Mouse (Mus musculus) CD8-positive naive resting alpha-beta T cell, adult 2 months (primary cell): ENCODE results near the gene Plekhg2.

ENCODE experiments used
- DNase-seq, 2 experiments: peaks; one replicate each; pipeline ENCODE4 v3.0.0; 2022; ENCODE audit warnings: low read depth in 2 of 2, low spot score in 2 of 2

The Plekhg2 gene

DNA sequence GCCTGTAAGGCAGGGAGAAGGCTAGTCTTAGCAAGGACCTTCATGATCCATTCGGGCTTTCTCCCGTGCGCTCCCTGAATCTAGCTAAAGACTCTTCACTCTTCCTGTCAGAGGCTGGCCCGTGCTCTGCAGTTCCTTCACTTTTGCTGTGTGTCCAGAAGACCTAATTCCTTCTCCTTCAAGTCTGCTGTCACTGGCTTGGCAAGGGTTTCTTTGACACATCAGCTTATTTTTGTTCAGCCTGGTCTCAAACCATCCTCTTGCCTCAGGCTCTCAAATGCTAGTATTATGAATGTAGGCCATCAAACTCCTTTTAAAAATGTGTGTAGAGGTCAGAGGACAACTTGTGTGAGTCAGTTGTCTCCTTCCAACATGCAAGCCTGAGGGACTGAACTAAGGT is 11.2 kb upstream of the Plekhg2 start:
- DNase-seq = no peak

DNA sequence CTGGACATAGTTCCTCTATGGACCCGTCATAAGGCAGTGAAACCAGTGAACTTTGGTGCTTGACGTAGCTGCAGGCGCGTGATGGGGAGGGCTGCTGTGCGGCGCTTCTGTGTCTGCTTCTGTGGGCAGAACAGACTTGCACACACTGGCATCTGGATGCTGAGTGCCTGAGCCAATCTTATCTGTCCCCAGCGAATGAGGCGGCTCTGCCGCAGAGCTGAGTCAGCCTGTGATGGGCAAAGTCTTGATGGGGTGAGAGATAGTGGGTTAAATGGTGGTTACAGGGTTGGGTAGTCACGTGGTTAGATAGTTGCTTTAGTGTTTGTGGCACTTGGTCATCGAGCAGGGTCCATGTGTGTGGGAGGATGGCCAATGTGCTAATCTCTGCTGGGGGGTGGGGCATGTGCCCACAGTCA is 10.6 kb upstream of the Plekhg2 start:
- peak; percentile 66 to 74 for DNase-seq

- DNase-seq = no peak
Measured at GRCm38 (mm10) chr7:28382347-28382951, 10.1 kb upstream of the Plekhg2 start.

DNA sequence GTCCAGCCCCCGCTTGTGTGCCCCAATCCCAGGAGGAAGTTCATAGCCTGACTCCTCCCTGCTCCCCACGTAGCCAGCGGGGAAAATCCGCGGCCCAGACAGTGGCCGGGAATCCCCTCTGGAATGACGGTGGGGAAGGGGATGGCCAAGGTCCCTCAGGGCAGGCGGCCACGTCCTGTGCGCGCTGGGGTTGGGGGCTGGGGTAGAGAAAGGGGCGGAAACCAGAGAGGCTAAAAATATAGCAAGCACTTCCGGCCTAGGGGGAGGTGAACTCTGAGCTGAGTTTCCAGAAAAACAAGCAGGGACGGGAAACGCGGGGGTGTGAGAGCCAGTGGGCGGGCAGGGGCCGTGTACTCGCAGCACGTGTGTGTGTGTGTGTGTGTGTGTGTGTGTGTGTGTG is 9.5 kb upstream of the Plekhg2 start:
- peak; percentile 91 for DNase-seq

GRCm38 (mm10) chr7:28381017-28381790 is 8.8 kb upstream of the Plekhg2 start:
- DNase-seq = peak; percentile 78 to 84

- peak in 1 of 2 experiments; percentile 8 for DNase-seq
Measured at GRCm38 (mm10) chr7:28380237-28381016, 8.0 kb upstream of the Plekhg2 start, which contains the start of gene Zfp36. Gene Zfp36, minus strand, starts transcription at chr7:28380253.

DNA sequence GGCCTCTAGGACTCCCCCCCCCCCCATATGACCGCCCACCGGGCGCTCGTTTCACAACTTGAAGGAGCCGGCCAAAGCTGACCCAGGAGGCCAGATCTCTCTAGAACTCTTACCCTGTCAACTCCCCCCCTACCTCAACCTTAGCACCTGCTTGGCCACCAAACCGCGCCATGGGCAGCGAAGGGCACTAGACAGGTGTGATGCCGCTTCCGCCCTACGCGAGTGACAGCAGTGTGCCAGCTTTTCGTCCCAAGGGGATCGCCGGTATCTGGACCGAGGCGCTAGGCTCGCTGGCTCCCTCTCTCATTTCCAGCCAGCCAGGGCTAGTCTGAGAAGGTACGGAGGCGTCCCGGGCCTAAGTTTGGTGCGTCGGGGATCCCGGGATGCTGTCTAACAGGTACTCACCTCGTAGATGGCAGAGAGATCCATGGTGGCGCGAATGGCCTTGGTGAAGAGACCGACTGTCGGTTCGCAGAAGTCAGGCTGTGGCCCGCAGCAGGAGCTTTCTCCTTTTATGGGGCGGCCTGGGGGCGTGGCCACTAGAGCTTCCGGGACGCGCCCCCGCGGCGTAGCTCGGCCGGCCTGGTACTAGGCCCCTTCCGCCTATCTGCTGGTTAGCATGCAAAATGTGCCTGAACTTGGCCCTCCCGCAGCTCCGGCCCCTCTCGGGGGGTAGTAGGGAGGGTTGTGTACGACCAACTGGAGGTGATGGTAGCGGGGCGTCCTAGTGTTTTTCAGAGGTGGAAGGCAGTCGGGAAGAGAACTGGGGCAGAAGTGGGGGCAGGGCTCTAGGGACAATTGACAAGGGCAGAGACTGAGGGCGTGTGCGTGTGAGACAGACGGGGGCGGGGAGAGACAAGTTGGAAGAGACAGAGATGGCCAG is 6.6 kb upstream of the Plekhg2 start:
- DNase-seq = peak; percentile 90 to 92

DNA sequence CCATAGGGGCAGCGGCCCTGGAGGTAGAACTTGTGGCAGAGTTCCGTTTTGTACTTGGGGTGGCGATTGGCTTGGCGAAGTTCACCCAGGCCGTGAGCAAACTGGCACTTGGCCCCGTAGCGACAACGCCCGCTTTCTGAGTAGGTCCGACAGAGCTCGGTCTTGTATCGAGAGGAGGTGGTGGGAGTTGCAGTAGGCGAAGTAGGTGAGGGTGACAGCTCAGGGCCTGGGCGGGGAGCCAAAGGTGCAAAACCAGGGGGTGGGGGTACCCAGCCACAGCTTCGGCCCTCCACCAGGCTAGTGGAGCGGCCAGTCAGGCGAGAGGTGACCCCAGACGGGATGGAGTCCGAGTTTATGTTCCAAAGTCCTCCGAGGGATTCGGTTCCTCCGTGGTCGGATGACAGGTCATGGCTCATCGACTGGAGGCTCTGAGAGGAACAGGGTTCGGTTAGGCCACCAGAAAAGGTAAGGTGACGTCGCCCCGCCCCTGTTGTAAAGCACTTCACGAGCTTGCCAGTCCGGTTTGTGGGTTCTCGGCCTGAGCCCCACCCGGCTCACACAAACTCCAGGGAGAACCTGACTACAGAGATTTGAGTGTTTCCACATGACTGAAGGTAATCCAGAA is 5.8 kb upstream of the Plekhg2 start:
- DNase-seq = peak in 1 of 2 experiments; percentile 40

DNA sequence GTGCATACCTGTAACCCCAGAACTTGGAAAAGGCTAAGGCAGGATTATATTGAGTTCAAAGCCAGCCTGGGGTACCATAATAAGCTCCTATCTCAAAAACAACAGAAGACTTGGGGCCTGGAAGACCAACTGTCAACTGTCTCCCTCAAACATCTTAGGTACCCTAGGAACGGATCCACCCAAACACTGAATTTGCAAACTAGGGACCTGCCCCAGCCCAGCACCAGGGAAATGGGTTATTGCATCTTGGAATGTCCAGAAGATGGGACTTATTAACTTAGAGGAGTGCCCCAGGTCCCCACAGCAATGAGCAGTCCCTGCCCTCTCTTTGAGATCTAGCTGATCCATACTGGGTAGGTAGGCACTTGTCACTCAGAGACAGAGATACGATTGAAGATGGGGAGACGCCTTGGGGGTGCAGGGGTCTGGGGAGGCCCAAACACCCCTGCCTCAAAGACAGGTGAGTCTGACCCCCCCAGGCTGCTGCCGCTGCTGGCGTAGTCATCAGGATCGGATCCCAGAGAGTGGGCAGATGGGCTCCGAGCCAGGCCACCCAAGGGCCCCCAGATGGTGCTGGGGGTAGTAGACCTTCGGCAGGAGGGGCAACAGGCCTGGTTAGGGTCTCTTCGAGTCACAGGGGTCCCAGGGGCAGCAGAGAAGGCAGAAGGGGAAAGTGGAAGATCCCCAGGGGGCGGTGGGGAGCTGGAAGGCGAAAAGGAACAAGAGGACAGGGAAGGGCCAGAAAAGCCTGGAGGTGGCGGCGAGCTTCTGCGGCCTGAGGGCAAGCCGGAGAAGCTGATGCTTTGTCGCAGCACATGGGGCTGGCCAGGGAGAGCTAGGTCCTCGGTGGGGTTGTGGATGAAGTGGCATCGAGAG is 5.0 kb upstream of the Plekhg2 start:
- peak in 1 of 2 experiments; percentile 24 for DNase-seq

DNA sequence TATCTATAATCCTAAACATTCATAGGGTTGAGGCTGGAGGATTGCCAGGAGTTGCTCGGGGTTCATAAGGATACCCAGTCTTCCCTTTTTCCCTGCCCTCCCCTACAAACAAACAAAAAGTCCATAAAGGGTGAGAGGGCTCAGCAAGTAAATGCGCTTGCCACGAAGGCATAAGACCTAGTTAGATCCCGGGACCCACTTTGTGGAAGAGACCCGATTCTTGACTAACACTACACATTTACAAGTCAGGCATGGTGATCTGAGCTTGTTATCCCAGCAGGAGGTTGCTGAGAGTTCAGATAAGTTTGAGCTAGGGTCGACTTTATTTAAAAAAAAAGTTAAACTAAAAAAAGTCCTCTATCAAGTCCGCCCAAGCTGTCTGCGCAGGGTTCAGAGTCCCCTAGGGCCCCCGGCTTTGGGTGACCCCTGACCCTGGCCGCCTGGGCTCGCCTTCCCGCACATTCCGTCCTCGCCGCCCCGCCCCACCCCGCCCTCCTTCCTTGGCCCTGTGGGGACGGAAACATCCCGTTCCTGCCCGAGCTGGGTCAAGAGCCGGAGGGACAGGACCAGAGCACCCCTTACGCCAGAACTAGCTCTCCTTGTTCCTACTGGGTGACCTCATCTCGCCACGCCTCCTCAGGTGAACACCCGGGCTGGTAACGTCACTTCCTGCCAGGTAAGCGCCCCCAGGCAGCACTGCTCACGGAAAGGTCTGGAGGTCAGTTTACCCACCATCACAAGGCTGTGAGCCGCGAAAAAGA is 3.8 kb upstream of the Plekhg2 start:
- DNase-seq = peak; percentile 56 to 59

DNA sequence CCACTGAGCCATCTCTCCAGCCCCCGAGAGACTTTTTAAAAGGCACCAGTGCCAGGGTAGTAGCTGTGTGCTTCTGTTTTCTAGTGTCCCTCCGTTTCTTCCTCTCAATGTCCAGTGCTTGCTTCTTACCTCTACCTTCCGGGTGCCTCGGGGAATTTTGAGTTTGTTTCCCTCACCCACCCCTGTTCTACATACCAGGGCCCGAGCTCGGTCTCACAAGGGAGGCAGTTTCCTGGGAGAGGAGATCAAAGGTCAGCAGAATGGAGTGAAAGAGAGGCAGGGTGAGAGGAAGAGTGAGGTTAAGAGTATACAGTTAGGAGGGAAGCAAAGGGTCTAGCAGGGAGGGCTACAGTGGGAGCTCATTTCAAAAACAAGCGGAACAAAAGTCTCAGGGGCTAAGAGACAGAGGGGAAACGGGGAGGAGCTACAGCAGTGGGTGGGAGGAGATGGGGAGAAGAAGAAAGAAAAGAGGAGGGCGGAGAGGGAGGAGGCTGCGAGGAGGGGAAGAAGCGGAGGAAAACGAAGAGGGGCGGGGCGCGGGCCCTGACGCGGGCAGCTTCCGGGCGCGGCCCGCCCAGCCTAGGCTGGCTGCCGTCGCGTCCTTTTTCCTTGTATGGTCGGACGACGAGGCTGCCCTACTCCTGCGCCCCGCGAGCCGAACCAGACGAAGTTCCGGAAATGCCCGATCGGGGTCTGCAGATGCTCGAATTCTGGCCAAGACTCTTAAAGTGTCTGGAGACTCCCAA is 3.0 kb upstream of the Plekhg2 start:
- DNase-seq = peak; percentile 88 to 91

- DNase-seq = no peak
Measured at GRCm38 (mm10) chr7:28374647-28375046, 2.2 kb upstream of the Plekhg2 start.

DNA sequence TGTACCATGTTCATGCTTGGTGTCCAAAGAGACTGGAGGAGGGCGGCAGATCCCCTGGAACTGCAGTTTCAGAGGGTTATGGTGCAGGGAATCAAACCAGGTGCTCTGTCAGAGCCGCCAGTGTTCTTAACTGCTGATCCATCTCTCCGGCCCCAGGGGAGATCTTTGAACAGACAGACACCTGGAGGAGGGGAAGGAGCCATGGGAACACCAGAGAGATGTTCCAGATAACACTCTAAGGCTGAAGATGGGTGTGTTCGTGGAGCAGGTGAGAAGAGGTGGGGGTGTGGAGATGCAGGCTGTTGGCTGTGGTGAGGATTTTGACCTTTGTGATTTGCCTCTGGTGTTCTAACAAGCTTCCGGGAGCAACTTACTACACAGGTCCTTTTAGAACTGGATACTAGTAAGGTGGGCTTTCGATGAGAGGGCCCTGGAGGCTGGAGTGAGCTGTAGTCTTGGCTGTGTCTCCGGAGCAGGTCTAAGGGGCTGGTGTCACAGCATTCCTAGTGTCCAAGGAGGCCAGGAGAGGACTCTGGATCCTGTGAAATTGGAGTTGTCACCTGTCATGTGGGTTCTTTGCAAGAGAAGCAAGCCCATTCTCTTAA is 1.6 kb upstream of the Plekhg2 start:
- DNase-seq = no peak

- DNase-seq = peak; percentile 83 to 88
Measured at GRCm38 (mm10) chr7:28373131-28373581, 757 bp upstream of the Plekhg2 start.

DNA sequence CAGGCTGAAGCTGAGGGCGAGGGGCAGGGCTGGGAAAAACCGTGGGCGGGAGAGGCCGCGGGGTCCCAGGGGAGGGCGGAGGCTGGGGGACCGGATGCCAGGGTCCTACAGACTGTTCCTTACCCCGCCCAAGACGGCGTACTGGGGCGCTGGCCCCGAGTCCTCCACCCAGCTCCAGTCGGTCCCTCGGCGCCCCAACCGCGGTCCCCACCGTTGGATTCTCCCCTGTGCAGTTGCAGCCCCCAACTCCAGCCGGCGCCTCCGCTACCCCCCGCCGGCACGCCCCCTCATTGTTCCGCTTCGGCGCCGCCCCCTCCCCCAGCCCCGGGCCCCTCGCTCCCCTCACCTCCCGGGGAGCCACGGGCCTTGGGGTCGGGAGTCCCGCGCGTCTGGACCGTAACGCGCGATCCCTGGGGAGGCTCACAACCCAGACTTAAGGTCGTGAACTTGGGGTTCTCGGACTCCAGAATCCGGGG is 847 bp downstream of the Plekhg2 start:
- DNase-seq = peak in 1 of 2 experiments; percentile 43

- DNase-seq = no peak
Measured at GRCm38 (mm10) chr7:28370977-28371513, 1.4 kb downstream of the Plekhg2 start.

- DNase-seq = no peak
Measured at GRCm38 (mm10) chr7:28370051-28370450, 2.3 kb downstream of the Plekhg2 start.
